Mouse (Mus musculus) neural tube, embryonic 15.5 days (tissue): ENCODE data around the gene Dpt. TPM values are rescaled to one million over a fixed set of nuclear protein-coding genes. Genes with fewer than 3 reads are reported as not detected.

ENCODE experiments used
- ATAC-seq: fragments of 200-750 bp; cut with Nextera tagmentation; 2 replicates; pipeline ENCODE4 v1.8.0; 2017; ENCODE audit warnings: mild to moderate bottlenecking, moderate TSS enrichment, moderate library complexity; ENCODE audit not compliant: low FRiP score
- H3K27ac ChIP-seq: fragments of 300-500 bp; sonication (generic); replicated peaks from 2 replicates; pipeline ENCODE4 v1.5.1; 2015; ENCODE audit warnings: mild to moderate bottlenecking, inconsistent platforms
- H3K27me3 ChIP-seq: fragments of 300-500 bp; sonication (generic); replicated peaks from 2 replicates; pipeline ENCODE4 v1.6.1; 2015; ENCODE audit warnings: inconsistent platforms
- H3K36me3 ChIP-seq: fragments of 300-500 bp; sonication (generic); 2 replicates; pipeline ENCODE4 v1.6.1; 2015; ENCODE audit warnings: inconsistent platforms
- H3K4me1 ChIP-seq: fragments of 300-500 bp; sonication (generic); 2 replicates; pipeline ENCODE4 v1.6.1; 2015; ENCODE audit warnings: inconsistent platforms
- H3K4me2 ChIP-seq: fragments of 300-500 bp; sonication (generic); 2 replicates; pipeline ENCODE4 v1.6.1; 2015; ENCODE audit warnings: inconsistent platforms, mild to moderate bottlenecking, moderate library complexity
- H3K4me3 ChIP-seq: fragments of 300-500 bp; sonication (generic); replicated peaks from 2 replicates; pipeline ENCODE4 v1.5.1; 2015; ENCODE audit warnings: mild to moderate bottlenecking, inconsistent platforms
- H3K9ac ChIP-seq: fragments of 300-500 bp; sonication (generic); replicated peaks from 2 replicates; pipeline ENCODE4 v1.6.1; 2015; ENCODE audit warnings: mild to moderate bottlenecking, inconsistent platforms
- H3K9me3 ChIP-seq: fragments of 300-500 bp; sonication (generic); replicated peaks from 2 replicates; pipeline ENCODE4 v1.6.1; 2016; ENCODE audit warnings: inconsistent platforms
- WGBS: fragments of 180-500 bp; shearing (Covaris S2); methylation state at CpG from one replicate; pipeline ENCODE4 v1.1.7; 2015; ENCODE audit warnings: mixed read lengths; 5-methylcytosine and 5-hydroxymethylcytosine counted together
- polyA plus RNA-seq: library from polyadenylated mRNA; unstranded; fragments of >200 nt; fragmentation: Nextera tagmentation; extraction: Ambion mirVana; gene quantifications from 2 replicates; pipeline ENCODE4 v1.2.1, GENCODE M21; 2015

The Dpt gene
- 6.2 and 7.2 TPM in 2 replicates for polyA plus RNA-seq

DNA sequence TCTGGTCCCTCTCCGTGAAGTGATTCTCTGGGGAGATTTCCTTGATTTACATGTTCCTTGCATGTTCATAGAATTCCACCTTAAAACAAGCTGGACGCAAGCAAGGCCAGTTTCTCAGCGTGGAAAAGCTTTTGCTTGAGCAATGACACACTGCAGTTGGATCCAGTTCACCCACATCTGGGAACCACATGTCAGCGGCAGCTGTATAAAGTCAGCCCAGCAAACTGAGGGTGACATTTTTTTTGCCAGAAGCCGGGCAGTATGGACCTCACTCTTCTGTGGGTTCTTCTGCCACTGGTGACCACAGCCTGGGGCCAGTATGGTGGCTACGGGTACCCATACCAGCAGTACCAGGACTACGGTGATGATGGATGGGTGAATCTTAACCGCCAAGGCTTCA is at the start of gene Dpt:
TSS of gene Dpt (plus strand) at position 174 of the 400 bp plus-strand sequence.
- no peaks in the 10 kb centered on the region for H3K27me3 ChIP-seq
- no peaks in the 10 kb centered on the region for H3K36me3 ChIP-seq
- WGBS = 88% methylated on average over 8 of the region's 8 CpGs
- no peak within 1 kb of the TSS for H3K9ac ChIP-seq
- no peak for ATAC-seq
- H3K9me3 ChIP-seq = no peaks in the 10 kb centered on the region
- no peak within 1 kb of the TSS for H3K4me3 ChIP-seq
- H3K4me1 ChIP-seq = peaks cover 15% of the 10 kb centered on the region
- no peak within 1 kb of the TSS for H3K4me2 ChIP-seq
- no peak within 1 kb of the TSS for H3K27ac ChIP-seq

DNA sequence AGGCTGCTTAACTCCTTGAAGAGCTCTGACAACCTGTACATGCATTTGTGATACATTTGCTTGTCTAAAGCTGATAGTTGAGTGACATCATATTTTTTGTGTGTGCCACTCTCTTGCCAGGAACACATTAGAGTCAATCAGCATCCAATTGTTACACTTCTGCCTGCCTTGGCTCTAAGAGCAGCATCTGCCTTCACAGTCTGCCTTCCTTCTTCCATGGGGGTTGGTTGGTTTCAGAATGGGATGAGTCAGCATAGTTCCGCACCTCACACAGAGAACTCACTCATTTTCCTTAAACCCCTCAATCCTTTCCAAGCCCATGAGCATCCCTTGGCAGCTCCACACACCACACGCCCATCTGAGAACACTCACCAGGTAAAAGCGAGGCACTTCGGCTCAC is 42.7 kb upstream of the Dpt start:
- no peak overlapping the region for H3K4me2 ChIP-seq
- ATAC-seq = no peak
- H3K27ac ChIP-seq = no peak overlapping the region
- H3K9me3 ChIP-seq = no peaks in the 10 kb centered on the region
- H3K9ac ChIP-seq = no peak overlapping the region
- no peaks in the 10 kb centered on the region for H3K4me1 ChIP-seq
- WGBS = 95% methylated on average over 4 of the region's 4 CpGs
- H3K4me3 ChIP-seq = no peak overlapping the region
- no peaks in the 10 kb centered on the region for H3K36me3 ChIP-seq
- no peaks in the 10 kb centered on the region for H3K27me3 ChIP-seq

DNA sequence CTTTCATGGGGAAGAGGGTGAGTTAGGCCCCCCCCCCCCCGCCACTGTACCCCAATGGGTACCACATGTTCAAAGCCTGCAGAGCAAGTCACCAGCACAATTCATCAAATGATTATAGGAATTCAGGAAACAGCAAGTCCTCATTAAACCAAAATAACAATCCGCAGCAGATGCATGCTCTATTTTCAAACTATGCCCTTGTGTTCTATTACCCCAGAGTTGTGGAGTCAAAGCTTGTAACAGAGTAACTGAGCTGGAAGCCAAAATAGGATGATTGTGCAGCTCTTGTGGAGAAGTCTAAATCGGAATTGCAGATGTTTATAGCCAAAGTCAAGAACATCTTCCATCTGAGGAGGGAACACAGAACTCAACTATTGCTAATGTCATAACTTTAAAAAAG is 40.8 kb upstream of the Dpt start:
- WGBS = 78% methylated on average over 3 of the region's 3 CpGs
- ATAC-seq = no peak
- Histone ChIP-seq H3K4me3 (no peak overlapping the region), H3K27ac (no peak overlapping the region), H3K4me2 (no peak overlapping the region), H3K27me3 (no peaks in the 10 kb centered on the region), H3K9me3 (no peaks in the 10 kb centered on the region), H3K4me1 (no peaks in the 10 kb centered on the region), H3K9ac (no peak overlapping the region), H3K36me3 (no peaks in the 10 kb centered on the region)

DNA sequence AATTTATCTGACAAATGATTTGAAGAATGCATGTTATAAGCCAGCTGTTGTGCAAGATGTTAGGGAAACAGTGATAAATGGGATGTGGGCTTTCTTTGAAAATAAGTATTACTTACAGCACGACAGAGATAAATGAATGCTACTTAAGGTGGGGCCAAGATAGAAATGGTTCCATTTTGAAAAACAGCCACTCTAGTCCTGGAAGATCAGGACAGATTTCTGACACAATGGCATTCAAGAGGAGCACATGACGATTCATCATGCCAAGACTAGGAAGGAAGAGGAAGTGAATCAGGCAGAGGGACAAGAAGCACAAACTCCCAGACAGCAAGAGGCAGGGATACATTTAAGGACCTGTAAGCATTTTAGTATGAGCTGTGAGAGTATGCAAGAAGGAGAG is 39.5 kb upstream of the Dpt start:
- Histone ChIP-seq H3K4me2 (no peak overlapping the region), H3K9ac (no peak overlapping the region), H3K4me1 (no peaks in the 10 kb centered on the region), H3K4me3 (no peak overlapping the region), H3K9me3 (no peaks in the 10 kb centered on the region), H3K27me3 (no peaks in the 10 kb centered on the region), H3K36me3 (no peaks in the 10 kb centered on the region), H3K27ac (no peak overlapping the region)
- no peak for ATAC-seq
- 77% methylated on average over 2 of the region's 2 CpGs for WGBS

DNA sequence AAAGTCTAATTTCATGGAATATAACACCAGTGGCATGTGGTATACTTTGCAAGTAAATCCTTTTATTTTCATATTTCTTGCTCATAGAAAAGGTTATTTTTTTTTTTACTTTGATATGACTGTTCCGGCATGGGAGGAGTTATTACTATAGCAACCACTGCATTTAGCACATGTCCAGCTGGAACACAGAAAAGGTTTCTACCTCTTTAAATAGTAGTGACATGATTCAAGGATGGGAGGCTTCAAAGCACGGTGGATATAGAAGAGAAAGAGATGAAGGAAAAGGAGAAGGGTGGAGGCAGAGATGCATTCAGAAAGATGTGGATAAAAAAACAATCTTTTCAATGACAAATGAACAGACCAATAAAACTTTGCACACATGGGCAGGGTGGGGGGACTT is 38.0 kb upstream of the Dpt start:
- no peaks in the 10 kb centered on the region for H3K27me3 ChIP-seq
- no peaks in the 10 kb centered on the region for H3K9me3 ChIP-seq
- no peaks in the 10 kb centered on the region for H3K36me3 ChIP-seq
- H3K9ac ChIP-seq = no peak overlapping the region
- WGBS = 61% methylated on average over 2 of the region's 2 CpGs
- no peaks in the 10 kb centered on the region for H3K4me1 ChIP-seq
- H3K4me2 ChIP-seq = no peak overlapping the region
- no peak for ATAC-seq
- H3K4me3 ChIP-seq = no peak overlapping the region
- no peak overlapping the region for H3K27ac ChIP-seq

DNA sequence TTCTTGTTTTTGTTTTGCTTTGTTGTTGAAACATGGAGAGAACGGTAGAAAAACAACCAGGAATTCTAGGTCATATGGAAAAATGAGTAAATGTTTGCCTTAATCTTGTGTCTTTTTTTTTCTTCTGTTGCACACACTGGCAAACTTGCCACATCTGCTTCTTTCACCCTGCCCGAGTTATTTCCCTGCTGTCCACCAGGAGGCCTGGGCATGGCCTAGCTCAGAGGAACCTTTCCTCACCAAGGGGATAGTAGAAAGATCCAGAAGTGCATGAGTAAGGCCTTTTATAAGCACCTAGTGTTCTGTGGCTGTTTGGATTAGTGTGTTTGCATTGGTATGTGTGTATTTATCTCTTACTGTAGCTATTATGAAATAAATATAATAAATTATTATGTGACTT is 34.2 kb upstream of the Dpt start:
- Histone ChIP-seq H3K36me3 (no peaks in the 10 kb centered on the region), H3K4me3 (no peak overlapping the region), H3K9me3 (no peaks in the 10 kb centered on the region), H3K27me3 (no peaks in the 10 kb centered on the region), H3K27ac (no peak overlapping the region), H3K4me1 (no peaks in the 10 kb centered on the region), H3K4me2 (no peak overlapping the region), H3K9ac (no peak overlapping the region)
- ATAC-seq = no peak
- WGBS = 72% methylated on average over 2 of the region's 2 CpGs

DNA sequence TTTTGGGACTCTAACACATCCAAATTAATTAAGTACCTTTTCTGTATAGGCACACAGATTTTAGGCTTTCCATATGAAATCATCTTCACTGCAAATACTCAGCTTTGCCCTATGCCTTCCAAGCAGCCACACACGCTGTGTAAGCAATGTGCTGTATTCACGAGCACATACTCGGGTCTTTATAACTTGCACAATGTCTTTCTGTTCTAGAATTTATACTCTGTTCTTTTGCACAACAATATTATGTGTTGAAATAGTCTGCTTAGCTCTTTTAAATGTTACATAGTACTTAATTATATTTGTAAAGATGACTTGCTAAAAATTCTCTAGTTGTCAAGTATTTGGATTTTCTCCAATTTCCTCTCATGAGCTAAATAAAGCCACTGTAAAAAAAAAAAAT is 29.8 kb upstream of the Dpt start:
- H3K36me3 ChIP-seq = no peaks in the 10 kb centered on the region
- no peak overlapping the region for H3K4me2 ChIP-seq
- 78% methylated on average over 3 of the region's 3 CpGs for WGBS
- ATAC-seq = no peak
- H3K27ac ChIP-seq = no peak overlapping the region
- no peaks in the 10 kb centered on the region for H3K27me3 ChIP-seq
- no peak overlapping the region for H3K9ac ChIP-seq
- H3K9me3 ChIP-seq = no peaks in the 10 kb centered on the region
- H3K4me3 ChIP-seq = no peak overlapping the region
- H3K4me1 ChIP-seq = no peaks in the 10 kb centered on the region

DNA sequence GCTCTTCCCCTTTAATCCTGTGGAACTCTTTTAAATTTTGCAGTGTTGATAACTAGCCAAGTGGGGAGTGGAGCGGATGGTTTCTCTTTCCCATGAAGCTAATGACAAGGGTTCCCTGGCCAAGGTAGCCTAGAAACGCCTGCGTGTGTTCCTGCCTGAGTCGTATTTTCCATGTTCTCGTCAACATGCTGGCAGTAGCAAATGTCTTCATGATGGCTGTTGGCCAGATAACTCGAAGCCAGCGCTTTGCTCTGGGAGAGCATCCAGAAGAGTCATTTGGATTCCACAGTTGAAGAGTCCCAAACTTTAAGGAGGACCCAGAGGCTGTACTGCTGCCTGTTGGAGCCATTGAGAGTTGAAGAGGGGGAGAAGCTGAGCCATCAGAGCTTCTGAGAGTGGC is 25.8 kb upstream of the Dpt start:
- ATAC-seq = peak; percentile 80
- Histone ChIP-seq H3K27me3 (no peaks in the 10 kb centered on the region), H3K36me3 (no peaks in the 10 kb centered on the region), H3K9ac (no peak overlapping the region), H3K27ac (0 out of 2 replicates have a peak overlapping the region, but pooled peaks have one; percentile 23), H3K9me3 (no peaks in the 10 kb centered on the region), H3K4me3 (no peak overlapping the region), H3K4me1 (no peaks in the 10 kb centered on the region), H3K4me2 (no peak overlapping the region)
- WGBS = 64% methylated on average over 7 of the region's 7 CpGs

DNA sequence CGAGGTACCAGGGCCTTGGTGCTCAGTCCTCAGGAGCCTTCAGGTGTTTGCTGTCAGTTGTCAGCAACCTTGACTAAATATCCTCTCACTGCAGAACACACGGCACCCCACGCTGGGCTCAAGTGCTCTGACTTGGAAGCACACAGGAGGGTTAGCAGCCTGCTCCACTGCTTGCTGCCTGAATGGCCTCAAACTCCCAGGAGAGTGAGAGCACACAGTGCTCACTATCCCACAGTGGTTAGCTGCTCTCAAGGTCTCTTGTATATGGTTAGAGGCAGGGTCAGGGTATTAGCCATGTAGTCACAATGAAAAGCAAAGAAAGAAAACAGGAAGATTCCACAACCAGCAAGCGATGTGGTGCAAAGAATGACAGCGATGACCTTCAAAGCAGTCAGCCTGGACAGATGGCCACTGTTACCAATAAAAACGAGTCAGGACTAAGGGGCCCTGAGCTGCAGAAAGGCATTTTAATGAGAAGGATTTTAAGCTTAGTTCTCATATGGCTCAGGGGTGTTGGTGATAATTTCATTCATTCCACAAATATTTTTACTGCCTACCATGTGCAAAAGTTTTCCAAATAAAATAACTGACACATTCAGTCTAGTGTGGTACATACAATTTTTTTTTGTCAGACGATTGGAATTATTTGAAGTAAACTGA is 15.5 kb upstream of the Dpt start:
- no peak overlapping the region for H3K4me3 ChIP-seq
- H3K4me2 ChIP-seq = no peak overlapping the region
- no peaks in the 10 kb centered on the region for H3K36me3 ChIP-seq
- peak; percentile 35; the same call in 1 of the 2 replicates for ATAC-seq
- no peaks in the 10 kb centered on the region for H3K9me3 ChIP-seq
- no peaks in the 10 kb centered on the region for H3K27me3 ChIP-seq
- no peaks in the 10 kb centered on the region for H3K4me1 ChIP-seq
- 63% methylated on average over 7 of the region's 7 CpGs for WGBS
- no peak overlapping the region for H3K27ac ChIP-seq
- H3K9ac ChIP-seq = no peak overlapping the region

DNA sequence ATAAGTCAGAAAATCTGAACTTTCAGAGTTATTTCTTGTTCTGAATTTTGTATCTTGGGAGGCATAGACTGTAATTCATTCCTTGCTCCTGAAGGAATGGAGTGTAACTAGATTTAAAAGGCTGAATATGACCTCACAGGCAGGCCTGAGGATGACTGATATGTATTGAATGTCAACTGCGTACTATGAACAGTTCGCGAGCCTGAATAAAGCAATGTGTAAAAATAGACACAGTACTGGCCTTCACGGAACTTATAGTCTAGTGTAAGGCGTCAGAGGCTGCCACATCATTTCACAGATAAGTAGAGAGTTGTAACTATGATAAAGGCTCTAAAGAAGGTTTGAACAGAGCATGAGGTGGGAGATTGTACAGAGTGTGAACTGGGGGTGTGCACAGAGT is 10.3 kb upstream of the Dpt start:
- WGBS = 93% methylated on average over 5 of the region's 5 CpGs
- H3K4me3 ChIP-seq = no peak overlapping the region
- no peak for ATAC-seq

DNA sequence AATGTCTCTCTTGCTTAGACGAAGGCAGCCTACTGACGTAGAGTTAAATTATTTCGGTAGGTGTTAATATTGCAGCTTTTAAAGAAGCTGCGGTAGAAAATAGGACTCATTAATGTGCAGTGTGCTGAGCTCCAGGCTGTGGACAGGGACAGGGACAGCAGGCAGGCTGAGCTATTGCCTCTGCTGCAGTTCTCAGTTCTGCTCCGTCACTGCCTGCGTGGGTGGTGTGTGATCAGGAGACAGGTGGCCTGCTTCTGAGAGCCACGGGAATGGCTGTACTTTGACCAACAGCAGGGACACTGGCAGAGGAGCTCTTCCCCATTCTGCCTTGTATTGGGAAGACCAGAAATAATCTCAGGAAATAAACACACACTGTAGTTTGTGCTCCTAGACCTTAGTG is 8.7 kb upstream of the Dpt start:
- no peak overlapping the region for H3K9ac ChIP-seq
- 70% methylated on average over 7 of the region's 7 CpGs for WGBS
- ATAC-seq = peak; percentile 78

More for the DNA sequence above, 10.3 kb upstream of the Dpt start:
- Histone ChIP-seq H3K4me2 (no peak overlapping the region), H3K27me3 (no peaks in the 10 kb centered on the region), H3K9me3 (no peaks in the 10 kb centered on the region), H3K36me3 (no peaks in the 10 kb centered on the region), H3K9ac (no peak overlapping the region), H3K27ac (no peak overlapping the region), H3K4me1 (no peaks in the 10 kb centered on the region)

DNA sequence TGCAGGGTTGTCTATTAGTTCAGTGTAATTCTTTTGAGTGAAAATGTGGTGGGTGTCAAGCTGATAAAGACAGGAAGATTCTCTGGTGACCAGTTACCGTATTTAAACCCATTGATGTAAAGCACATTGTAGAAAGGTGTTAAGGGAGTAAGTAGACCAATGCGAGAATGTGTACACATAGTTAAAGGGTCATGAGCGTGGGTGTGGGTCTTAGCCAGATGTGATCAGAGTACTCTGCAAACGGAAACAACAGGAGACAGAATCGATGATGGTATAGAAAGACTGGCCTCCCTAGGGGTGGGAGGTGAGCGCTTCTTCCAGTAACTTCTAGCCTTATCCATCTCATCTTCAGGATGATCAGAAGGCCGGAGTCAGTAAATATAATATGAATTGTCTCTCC is 8.2 kb upstream of the Dpt start:
- WGBS = 97% methylated on average over 7 of the region's 7 CpGs
- no peak overlapping the region for H3K4me2 ChIP-seq
- no peaks in the 10 kb centered on the region for H3K4me1 ChIP-seq
- no peak for ATAC-seq
- H3K9ac ChIP-seq = no peak overlapping the region
- H3K4me3 ChIP-seq = no peak overlapping the region
- H3K9me3 ChIP-seq = no peaks in the 10 kb centered on the region
- no peaks in the 10 kb centered on the region for H3K27me3 ChIP-seq
- no peaks in the 10 kb centered on the region for H3K36me3 ChIP-seq
- no peak overlapping the region for H3K27ac ChIP-seq

More for the DNA sequence above, 8.7 kb upstream of the Dpt start:
- Histone ChIP-seq H3K4me1 (no peaks in the 10 kb centered on the region), H3K36me3 (no peaks in the 10 kb centered on the region), H3K27ac (no peak overlapping the region), H3K9me3 (no peaks in the 10 kb centered on the region), H3K27me3 (no peaks in the 10 kb centered on the region), H3K4me2 (no peak overlapping the region), H3K4me3 (no peak overlapping the region)
